Mouse (Mus musculus): ENCODE data around the gene Ap1s3.
"Not testable (repeated sequence)": the region's sequence is repeated elsewhere in the genome, so short reads cannot be mapped to it uniquely, and the experiment has no call there.

Gene Ap1s3

GRCm38 (mm10) chr1:79641355-79641754 is 30.4 kb downstream of the Ap1s3 start:
- no peak for DNase-seq (ENCODE audit: low read depth, low spot score)
- Histone ChIP-seq H3K36me3 (ENCODE audit: control insufficient read depth, insufficient read depth, low read length, poor library complexity, severe bottlenecking) (peaks cover 4% of the 10 kb centered on the region; the same call in 1 of the 2 replicates), H3K27me3 (ENCODE audit: control insufficient read depth, insufficient read depth, low read length, poor library complexity, severe bottlenecking) (no peaks in the 10 kb centered on the region)

- peaks cover 4% of the 10 kb centered on the region; the same call in 1 of the 2 replicates for H3K36me3 ChIP-seq (ENCODE audit: control insufficient read depth, insufficient read depth, low read length, poor library complexity, severe bottlenecking)
- no peaks in the 10 kb centered on the region for H3K27me3 ChIP-seq (ENCODE audit: control insufficient read depth, insufficient read depth, low read length, poor library complexity, severe bottlenecking)
- peak; percentile 39 for DNase-seq (ENCODE audit: low read depth, low spot score)
Observed at GRCm38 (mm10) chr1:79640151-79640550, 31.6 kb downstream of the Ap1s3 start.

GRCm38 (mm10) chr1:79639683-79640082 is 32.1 kb downstream of the Ap1s3 start:
- H3K36me3 ChIP-seq (ENCODE audit: control insufficient read depth, insufficient read depth, low read length, poor library complexity, severe bottlenecking): peaks cover 4% of the 10 kb centered on the region; the same call in 1 of the 2 replicates
- no peaks in the 10 kb centered on the region for H3K27me3 ChIP-seq (ENCODE audit: control insufficient read depth, insufficient read depth, low read length, poor library complexity, severe bottlenecking)
- DNase-seq (ENCODE audit: low read depth, low spot score): no peak

GRCm38 (mm10) chr1:79639107-79639506 is 32.7 kb downstream of the Ap1s3 start:
- peaks cover 4% of the 10 kb centered on the region; the same call in 1 of the 2 replicates for H3K36me3 ChIP-seq (ENCODE audit: control insufficient read depth, insufficient read depth, low read length, poor library complexity, severe bottlenecking)
- no peak for DNase-seq (ENCODE audit: low read depth, low spot score)
- H3K27me3 ChIP-seq (ENCODE audit: control insufficient read depth, insufficient read depth, low read length, poor library complexity, severe bottlenecking): no peaks in the 10 kb centered on the region

GRCm38 (mm10) chr1:79637768-79638167 is 34.0 kb downstream of the Ap1s3 start:
- Histone ChIP-seq H3K27me3 (ENCODE audit: control insufficient read depth, insufficient read depth, low read length, poor library complexity, severe bottlenecking) (no peaks in the 10 kb centered on the region), H3K36me3 (ENCODE audit: control insufficient read depth, insufficient read depth, low read length, poor library complexity, severe bottlenecking) (peaks cover 4% of the 10 kb centered on the region; the same call in 1 of the 2 replicates)
- DNase-seq (ENCODE audit: low read depth, low spot score): no peak

GRCm38 (mm10) chr1:79631521-79631920 is 40.3 kb downstream of the Ap1s3 start:
- H3K27me3 ChIP-seq (ENCODE audit: control insufficient read depth, insufficient read depth, low read length, poor library complexity, severe bottlenecking): no peaks in the 10 kb centered on the region
- H3K36me3 ChIP-seq (ENCODE audit: control insufficient read depth, insufficient read depth, low read length, poor library complexity, severe bottlenecking): peaks cover 1% of the 10 kb centered on the region; the same call in 1 of the 2 replicates
- DNase-seq (ENCODE audit: low read depth, low spot score): no peak

GRCm38 (mm10) chr1:79629726-79630125 is 42.0 kb downstream of the Ap1s3 start:
- H3K27me3 ChIP-seq (ENCODE audit: control insufficient read depth, insufficient read depth, low read length, poor library complexity, severe bottlenecking): no peaks in the 10 kb centered on the region
- H3K36me3 ChIP-seq (ENCODE audit: control insufficient read depth, insufficient read depth, low read length, poor library complexity, severe bottlenecking): peaks cover 1% of the 10 kb centered on the region; the same call in 1 of the 2 replicates
- peak; percentile 89 for DNase-seq (ENCODE audit: low read depth, low spot score)

GRCm38 (mm10) chr1:79626140-79626539 is 45.6 kb downstream of the Ap1s3 start:
- peaks cover 5% of the 10 kb centered on the region for H3K36me3 ChIP-seq (ENCODE audit: control insufficient read depth, insufficient read depth, low read length, poor library complexity, severe bottlenecking)
- no peaks in the 10 kb centered on the region for H3K27me3 ChIP-seq (ENCODE audit: control insufficient read depth, insufficient read depth, low read length, poor library complexity, severe bottlenecking)
- DNase-seq (ENCODE audit: low read depth, low spot score): peak; percentile 34

- peak; percentile 46 for DNase-seq (ENCODE audit: low read depth, low spot score)
- H3K27me3 ChIP-seq (ENCODE audit: control insufficient read depth, insufficient read depth, low read length, poor library complexity, severe bottlenecking): no peaks in the 10 kb centered on the region
Observed at GRCm38 (mm10) chr1:79619434-79619833, 52.3 kb downstream of the Ap1s3 start.

GRCm38 (mm10) chr1:79616492-79616891 is 55.3 kb downstream of the Ap1s3 start:
- no peaks in the 10 kb centered on the region for H3K27me3 ChIP-seq (ENCODE audit: control insufficient read depth, insufficient read depth, low read length, poor library complexity, severe bottlenecking)
- DNase-seq (ENCODE audit: low read depth, low spot score): peak; percentile 46
- peaks cover 16% of the 10 kb centered on the region for H3K36me3 ChIP-seq (ENCODE audit: control insufficient read depth, insufficient read depth, low read length, poor library complexity, severe bottlenecking)

More at GRCm38 (mm10) chr1:79619434-79619833, 52.3 kb downstream of the Ap1s3 start:
- peaks cover 12% of the 10 kb centered on the region for H3K36me3 ChIP-seq (ENCODE audit: control insufficient read depth, insufficient read depth, low read length, poor library complexity, severe bottlenecking)

- peak; percentile 29 for DNase-seq (ENCODE audit: low read depth, low spot score)
- Histone ChIP-seq H3K27me3 (ENCODE audit: control insufficient read depth, insufficient read depth, low read length, poor library complexity, severe bottlenecking) (no peaks in the 10 kb centered on the region), H3K36me3 (ENCODE audit: control insufficient read depth, insufficient read depth, low read length, poor library complexity, severe bottlenecking) (peaks cover 16% of the 10 kb centered on the region)
Observed at GRCm38 (mm10) chr1:79614456-79614855, 57.3 kb downstream of the Ap1s3 start.

- peak; percentile 20 for DNase-seq (ENCODE audit: low read depth, low spot score)
Observed at GRCm38 (mm10) chr1:79611271-79611670, 60.5 kb downstream of the Ap1s3 start.

GRCm38 (mm10) chr1:79608856-79609255 is 62.9 kb downstream of the Ap1s3 start:
- not testable (repeated sequence) for H3K36me3 ChIP-seq (ENCODE audit: control insufficient read depth, insufficient read depth, low read length, poor library complexity, severe bottlenecking); H3K27me3 ChIP-seq (ENCODE audit: control insufficient read depth, insufficient read depth, low read length, poor library complexity, severe bottlenecking); DNase-seq (ENCODE audit: low read depth, low spot score)

More at GRCm38 (mm10) chr1:79611271-79611670, 60.5 kb downstream of the Ap1s3 start:
- not testable (repeated sequence) for H3K27me3 ChIP-seq (ENCODE audit: control insufficient read depth, insufficient read depth, low read length, poor library complexity, severe bottlenecking)
- peaks cover 16% of the 10 kb centered on the region for H3K36me3 ChIP-seq (ENCODE audit: control insufficient read depth, insufficient read depth, low read length, poor library complexity, severe bottlenecking)

GRCm38 (mm10) chr1:79602500-79602899 is 69.3 kb downstream of the Ap1s3 start:
- Histone ChIP-seq H3K27me3 (ENCODE audit: control insufficient read depth, insufficient read depth, low read length, poor library complexity, severe bottlenecking) (no peaks in the 10 kb centered on the region), H3K36me3 (ENCODE audit: control insufficient read depth, insufficient read depth, low read length, poor library complexity, severe bottlenecking) (no peaks in the 10 kb centered on the region)
- no peak for DNase-seq (ENCODE audit: low read depth, low spot score)

- Histone ChIP-seq H3K27me3 (ENCODE audit: control insufficient read depth, insufficient read depth, low read length, poor library complexity, severe bottlenecking) (no peaks in the 10 kb centered on the region), H3K36me3 (ENCODE audit: control insufficient read depth, insufficient read depth, low read length, poor library complexity, severe bottlenecking) (no peaks in the 10 kb centered on the region)
- DNase-seq (ENCODE audit: low read depth, low spot score): no peak
Observed at GRCm38 (mm10) chr1:79598385-79599178, 73.2 kb downstream of the Ap1s3 start.
